Mouse (Mus musculus): ENCODE data around the gene Pin1rt1. TPM values are rescaled to one million over a fixed set of nuclear protein-coding genes. Genes with fewer than 3 reads are reported as not detected.

Gene Pin1rt1
- polyA plus RNA-seq (2011; ENCODE audit: insufficient read depth, insufficient read length, low read depth, missing spikeins): not detected in 2 replicates

- H3K27me3 ChIP-seq (ENCODE audit: control insufficient read depth, insufficient read depth, low read length, poor library complexity, severe bottlenecking): no peaks in the 10 kb centered on the region
- H3K4me1 ChIP-seq (ENCODE audit: control insufficient read depth, insufficient read depth, low read length): no peaks in the 10 kb centered on the region
- H3K9ac ChIP-seq (ENCODE audit: low read depth, poor library complexity, severe bottlenecking): no peak within 1 kb of the TSS
- H3K4me3 ChIP-seq (ENCODE audit: low read depth, low read length): no peak within 1 kb of the TSS
- H3K27ac ChIP-seq (ENCODE audit: insufficient read depth, low read length): no peak within 1 kb of the TSS
- no peaks in the 10 kb centered on the region for H3K36me3 ChIP-seq (ENCODE audit: control insufficient read depth, insufficient read depth, low read length, poor library complexity, severe bottlenecking)
- H3K9me3 ChIP-seq (replicated peaks; ENCODE audit: control insufficient read depth, insufficient read depth, low read length, poor library complexity, severe bottlenecking): no peaks in the 10 kb centered on the region
- no peak for TF ChIP-seq POLR2A (IDR thresholded peaks at IDR 0.05; ENCODE audit: insufficient read depth, low read length)
- TF ChIP-seq CTCF (IDR thresholded peaks at IDR 0.05; ENCODE audit: low read depth, low read length): no peak
- no peak for TF ChIP-seq EP300 (IDR thresholded peaks at IDR 0.05; ENCODE audit: insufficient read depth, low read depth, low read length)
These were observed at the start of gene Pin1rt1 for GRCm38 (mm10) chr2:104716279-104716678. Pin1rt1 (minus strand) TSS chr2:104716379.

GRCm38 (mm10) chr2:104764018-104764417 is 47.8 kb upstream of the Pin1rt1 start:
- no peaks in the 10 kb centered on the region; the same call in 1 of the 2 replicates for H3K36me3 ChIP-seq (ENCODE audit: control insufficient read depth, insufficient read depth, low read length, poor library complexity, severe bottlenecking)

GRCm38 (mm10) chr2:104763134-104763703 is 47.0 kb upstream of the Pin1rt1 start:
- no peak for TF ChIP-seq POLR2A (IDR thresholded peaks at IDR 0.05; ENCODE audit: insufficient read depth, low read length)
- no peak for TF ChIP-seq EP300 (IDR thresholded peaks at IDR 0.05; ENCODE audit: insufficient read depth, low read depth, low read length)
- TF ChIP-seq CTCF (IDR thresholded peaks at IDR 0.05; ENCODE audit: low read depth, low read length): no peak
- no peaks in the 10 kb centered on the region for H3K27me3 ChIP-seq (ENCODE audit: control insufficient read depth, insufficient read depth, low read length, poor library complexity, severe bottlenecking)
- H3K36me3 ChIP-seq (ENCODE audit: control insufficient read depth, insufficient read depth, low read length, poor library complexity, severe bottlenecking): no peaks in the 10 kb centered on the region
- no peaks in the 10 kb centered on the region for H3K9me3 ChIP-seq (replicated peaks; ENCODE audit: control insufficient read depth, insufficient read depth, low read length, poor library complexity, severe bottlenecking)
- no peaks in the 10 kb centered on the region for H3K4me1 ChIP-seq (ENCODE audit: control insufficient read depth, insufficient read depth, low read length)
- H3K4me3 ChIP-seq (ENCODE audit: low read depth, low read length): no peak overlapping the region
- H3K9ac ChIP-seq (ENCODE audit: low read depth, poor library complexity, severe bottlenecking): no peak overlapping the region
- H3K27ac ChIP-seq (ENCODE audit: insufficient read depth, low read length): no peak overlapping the region

More at GRCm38 (mm10) chr2:104764018-104764417, 47.8 kb upstream of the Pin1rt1 start:
- Histone ChIP-seq H3K4me3 (ENCODE audit: low read depth, low read length) (no peak overlapping the region), H3K9me3 (replicated peaks; ENCODE audit: control insufficient read depth, insufficient read depth, low read length, poor library complexity, severe bottlenecking) (no peaks in the 10 kb centered on the region), H3K27ac (ENCODE audit: insufficient read depth, low read length) (no peak overlapping the region), H3K27me3 (ENCODE audit: control insufficient read depth, insufficient read depth, low read length, poor library complexity, severe bottlenecking) (no peaks in the 10 kb centered on the region), H3K4me1 (ENCODE audit: control insufficient read depth, insufficient read depth, low read length) (no peaks in the 10 kb centered on the region), H3K9ac (ENCODE audit: low read depth, poor library complexity, severe bottlenecking) (no peak overlapping the region)
- no peak for TF ChIP-seq CTCF (IDR thresholded peaks at IDR 0.05; ENCODE audit: low read depth, low read length)
- no peak for TF ChIP-seq POLR2A (IDR thresholded peaks at IDR 0.05; ENCODE audit: insufficient read depth, low read length)
- TF ChIP-seq EP300 (IDR thresholded peaks at IDR 0.05; ENCODE audit: insufficient read depth, low read depth, low read length): no peak

- H3K4me3 ChIP-seq (ENCODE audit: low read depth, low read length): no peak overlapping the region
- H3K27ac ChIP-seq (ENCODE audit: insufficient read depth, low read length): no peak overlapping the region
- H3K9me3 ChIP-seq (replicated peaks; ENCODE audit: control insufficient read depth, insufficient read depth, low read length, poor library complexity, severe bottlenecking): no peaks in the 10 kb centered on the region
- H3K9ac ChIP-seq (ENCODE audit: low read depth, poor library complexity, severe bottlenecking): no peak overlapping the region
- no peaks in the 10 kb centered on the region for H3K27me3 ChIP-seq (ENCODE audit: control insufficient read depth, insufficient read depth, low read length, poor library complexity, severe bottlenecking)
- TF ChIP-seq CTCF (IDR thresholded peaks at IDR 0.05; ENCODE audit: low read depth, low read length): peak; percentile 28
- TF ChIP-seq EP300 (IDR thresholded peaks at IDR 0.05; ENCODE audit: insufficient read depth, low read depth, low read length): no peak
- TF ChIP-seq POLR2A (IDR thresholded peaks at IDR 0.05; ENCODE audit: insufficient read depth, low read length): no peak
- no peaks in the 10 kb centered on the region for H3K4me1 ChIP-seq (ENCODE audit: control insufficient read depth, insufficient read depth, low read length)
- no peaks in the 10 kb centered on the region for H3K36me3 ChIP-seq (ENCODE audit: control insufficient read depth, insufficient read depth, low read length, poor library complexity, severe bottlenecking)
These were observed 34.4 kb upstream of the Pin1rt1 start for GRCm38 (mm10) chr2:104750611-104751010.

- Histone ChIP-seq H3K9me3 (replicated peaks; ENCODE audit: control insufficient read depth, insufficient read depth, low read length, poor library complexity, severe bottlenecking) (no peaks in the 10 kb centered on the region), H3K27ac (ENCODE audit: insufficient read depth, low read length) (no peak overlapping the region), H3K36me3 (ENCODE audit: control insufficient read depth, insufficient read depth, low read length, poor library complexity, severe bottlenecking) (no peaks in the 10 kb centered on the region), H3K27me3 (ENCODE audit: control insufficient read depth, insufficient read depth, low read length, poor library complexity, severe bottlenecking) (no peaks in the 10 kb centered on the region), H3K4me3 (ENCODE audit: low read depth, low read length) (no peak overlapping the region), H3K9ac (ENCODE audit: low read depth, poor library complexity, severe bottlenecking) (no peak overlapping the region), H3K4me1 (ENCODE audit: control insufficient read depth, insufficient read depth, low read length) (no peaks in the 10 kb centered on the region)
- no peak for TF ChIP-seq EP300 (IDR thresholded peaks at IDR 0.05; ENCODE audit: insufficient read depth, low read depth, low read length)
- no peak for TF ChIP-seq CTCF (IDR thresholded peaks at IDR 0.05; ENCODE audit: low read depth, low read length)
- TF ChIP-seq POLR2A (IDR thresholded peaks at IDR 0.05; ENCODE audit: insufficient read depth, low read length): no peak
These were observed 32.5 kb upstream of the Pin1rt1 start for GRCm38 (mm10) chr2:104748652-104749183.

- no peaks in the 10 kb centered on the region for H3K9me3 ChIP-seq (replicated peaks; ENCODE audit: control insufficient read depth, insufficient read depth, low read length, poor library complexity, severe bottlenecking)
- TF ChIP-seq CTCF (IDR thresholded peaks at IDR 0.05; ENCODE audit: low read depth, low read length) (no peak), POLR2A (IDR thresholded peaks at IDR 0.05; ENCODE audit: insufficient read depth, low read length) (no peak), EP300 (IDR thresholded peaks at IDR 0.05; ENCODE audit: insufficient read depth, low read depth, low read length) (no peak)
- no peaks in the 10 kb centered on the region for H3K4me1 ChIP-seq (ENCODE audit: control insufficient read depth, insufficient read depth, low read length)
These were observed 30.1 kb upstream of the Pin1rt1 start for GRCm38 (mm10) chr2:104746251-104746650.

More at GRCm38 (mm10) chr2:104746251-104746650, 30.1 kb upstream of the Pin1rt1 start:
- Histone ChIP-seq H3K27ac (ENCODE audit: insufficient read depth, low read length) (no peak overlapping the region), H3K9ac (ENCODE audit: low read depth, poor library complexity, severe bottlenecking) (no peak overlapping the region), H3K27me3 (ENCODE audit: control insufficient read depth, insufficient read depth, low read length, poor library complexity, severe bottlenecking) (no peaks in the 10 kb centered on the region), H3K4me3 (ENCODE audit: low read depth, low read length) (peak overlapping the region; percentile 50), H3K36me3 (ENCODE audit: control insufficient read depth, insufficient read depth, low read length, poor library complexity, severe bottlenecking) (no peaks in the 10 kb centered on the region)
